Mouse (Mus musculus): ENCODE results near the gene Cpt1b.

The Cpt1b gene

DNA sequence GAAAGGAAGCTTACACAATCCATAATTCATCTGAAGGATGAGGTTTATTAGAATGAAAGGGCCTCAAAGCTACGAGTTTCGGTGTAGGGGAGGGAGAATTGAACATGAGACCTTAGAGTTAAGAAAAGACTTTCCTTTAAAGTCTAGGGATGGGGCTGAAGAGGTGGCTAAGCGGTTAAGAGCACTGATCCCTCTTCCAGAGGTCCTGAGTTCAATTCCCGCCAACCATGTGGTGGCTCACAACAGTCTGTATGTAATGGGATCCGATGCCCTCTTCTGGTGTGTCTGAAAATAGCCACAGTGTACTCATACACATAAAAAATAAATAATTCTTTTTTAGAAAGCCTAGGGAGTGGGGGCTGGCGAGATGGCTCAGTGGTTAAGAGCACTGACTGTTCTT is 4.7 kb upstream of the Cpt1b start:
- Histone ChIP-seq H3K36me3 (ENCODE audit: insufficient read depth, low read length) (peaks cover 22% of the 10 kb centered on the region), H3K27me3 (ENCODE audit: insufficient read depth, low read length) (peaks cover 5% of the 10 kb centered on the region; the same call in 1 of the 2 replicates), H3K9me3 (ENCODE audit: low read length) (no peaks in the 10 kb centered on the region), H3K4me1 (replicated peaks; ENCODE audit: low read depth, low read length) (peaks cover 52% of the 10 kb centered on the region), H3K4me3 (replicated peaks; ENCODE audit: low read length) (peak overlapping the region; percentile 92)
- no peak for TF ChIP-seq POU5F1 (IDR thresholded peaks at IDR 0.05; ENCODE audit: borderline replicate concordance, low read length)
- no peak for TF ChIP-seq NANOG (IDR thresholded peaks at IDR 0.05; ENCODE audit: borderline replicate concordance, low read length)
- no peak for TF ChIP-seq CTCF (conservative IDR thresholded peaks at IDR 0.05; ENCODE audit: low read length)

DNA sequence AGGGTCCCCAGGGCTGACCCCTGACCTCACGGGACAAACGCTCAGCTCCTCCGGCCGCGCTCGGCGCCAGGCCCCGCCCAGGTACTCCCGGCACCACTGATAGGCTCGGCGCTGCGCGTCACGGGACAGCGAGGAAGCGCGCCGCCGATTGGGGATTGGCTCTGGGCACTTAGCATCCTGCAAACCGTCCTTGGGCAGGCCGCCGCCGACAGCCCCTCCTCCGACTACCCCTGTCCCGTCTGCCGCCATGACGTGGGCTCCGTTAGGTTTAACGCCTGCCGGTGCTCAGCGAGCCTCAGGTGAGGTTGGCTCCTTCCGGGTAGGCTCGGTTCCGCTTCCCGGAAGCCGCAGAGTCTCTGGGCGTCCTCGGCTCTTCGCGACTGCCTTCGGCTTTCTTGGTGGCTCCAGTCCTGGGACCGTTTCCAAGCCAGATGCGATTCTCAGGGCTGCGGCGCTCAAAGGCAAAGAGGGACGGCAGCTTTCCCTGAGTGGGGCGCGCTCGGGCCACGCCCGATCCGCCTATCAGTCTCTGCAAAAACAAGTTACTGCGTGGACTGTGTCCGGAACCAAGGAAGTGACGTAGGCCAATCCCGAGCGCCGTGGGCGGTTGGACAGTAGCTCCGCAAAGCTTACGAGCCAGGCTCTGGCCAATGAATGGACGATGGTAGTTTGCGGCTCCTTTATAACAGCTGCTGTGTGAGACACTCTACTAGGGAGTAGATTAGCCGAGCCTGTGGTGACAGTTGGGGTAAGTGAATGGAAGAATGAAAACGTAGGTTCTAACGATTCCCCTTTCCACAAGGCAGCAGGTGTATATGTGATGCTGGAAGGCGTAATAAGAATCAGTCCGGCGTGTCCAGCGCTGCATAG is 3.9 kb upstream of the Cpt1b start, which contains the start of the genes C730034F03Rik, Gm44502 and Chkb:
Gene C730034F03Rik, plus strand, starts transcription at position 238 of the 870 bp plus-strand sequence.
Gene Gm44502, minus strand, starts transcription at position 345 of the 870 bp plus-strand sequence.
Gene Chkb, minus strand, starts transcription at position 557 of the 870 bp plus-strand sequence.
- Histone ChIP-seq H3K36me3 (ENCODE audit: insufficient read depth, low read length) (peaks cover 22% of the 10 kb centered on the region), H3K9me3 (ENCODE audit: low read length) (no peaks in the 10 kb centered on the region), H3K4me1 (replicated peaks; ENCODE audit: low read depth, low read length) (peaks cover 57% of the 10 kb centered on the region), H3K4me3 (replicated peaks; ENCODE audit: low read length) (peak within 1 kb of the TSS; percentile 92), H3K27me3 (ENCODE audit: insufficient read depth, low read length) (peaks cover 5% of the 10 kb centered on the region; the same call in 1 of the 2 replicates)
- no peak for TF ChIP-seq NANOG (IDR thresholded peaks at IDR 0.05; ENCODE audit: borderline replicate concordance, low read length)
- TF ChIP-seq CTCF (conservative IDR thresholded peaks at IDR 0.05; ENCODE audit: low read length): no peak
- no peak for TF ChIP-seq POU5F1 (IDR thresholded peaks at IDR 0.05; ENCODE audit: borderline replicate concordance, low read length)

DNA sequence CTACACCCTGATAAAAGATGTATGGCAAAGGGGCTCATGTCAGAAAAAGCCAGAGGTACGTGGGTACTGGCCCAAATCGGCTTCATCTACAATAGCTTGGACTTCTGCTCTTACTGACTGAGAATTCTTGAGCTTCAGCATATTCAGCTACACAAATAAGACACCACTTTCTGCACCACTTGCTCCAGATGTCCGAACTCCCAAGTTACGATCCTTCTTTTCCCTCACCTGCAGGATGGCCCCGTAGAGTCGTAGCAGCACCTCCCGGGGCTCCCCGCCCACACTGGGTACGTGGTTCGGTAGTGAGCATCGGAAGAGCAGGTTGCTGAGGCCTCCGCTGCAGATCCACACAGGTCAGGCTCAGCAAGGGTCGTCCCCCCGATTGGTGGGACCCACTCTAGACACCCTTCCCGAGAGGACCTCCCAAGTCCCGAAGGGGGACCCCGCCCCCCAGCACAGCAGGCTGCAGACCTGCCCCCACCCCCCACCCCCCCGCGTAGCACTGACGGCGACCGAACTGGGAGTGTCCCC is 3.2 kb upstream of the Cpt1b start:
- H3K27me3 ChIP-seq (ENCODE audit: insufficient read depth, low read length): peaks cover 10% of the 10 kb centered on the region; the same call in 1 of the 2 replicates
- H3K4me1 ChIP-seq (replicated peaks; ENCODE audit: low read depth, low read length): peaks cover 54% of the 10 kb centered on the region
- no peaks in the 10 kb centered on the region for H3K9me3 ChIP-seq (ENCODE audit: low read length)
- peaks cover 22% of the 10 kb centered on the region for H3K36me3 ChIP-seq (ENCODE audit: insufficient read depth, low read length)
- TF ChIP-seq NANOG (IDR thresholded peaks at IDR 0.05; ENCODE audit: borderline replicate concordance, low read length) (no peak), CTCF (conservative IDR thresholded peaks at IDR 0.05; ENCODE audit: low read length) (no peak), POU5F1 (IDR thresholded peaks at IDR 0.05; ENCODE audit: borderline replicate concordance, low read length) (no peak)
- peak overlapping the region; percentile 92 for H3K4me3 ChIP-seq (replicated peaks; ENCODE audit: low read length)

DNA sequence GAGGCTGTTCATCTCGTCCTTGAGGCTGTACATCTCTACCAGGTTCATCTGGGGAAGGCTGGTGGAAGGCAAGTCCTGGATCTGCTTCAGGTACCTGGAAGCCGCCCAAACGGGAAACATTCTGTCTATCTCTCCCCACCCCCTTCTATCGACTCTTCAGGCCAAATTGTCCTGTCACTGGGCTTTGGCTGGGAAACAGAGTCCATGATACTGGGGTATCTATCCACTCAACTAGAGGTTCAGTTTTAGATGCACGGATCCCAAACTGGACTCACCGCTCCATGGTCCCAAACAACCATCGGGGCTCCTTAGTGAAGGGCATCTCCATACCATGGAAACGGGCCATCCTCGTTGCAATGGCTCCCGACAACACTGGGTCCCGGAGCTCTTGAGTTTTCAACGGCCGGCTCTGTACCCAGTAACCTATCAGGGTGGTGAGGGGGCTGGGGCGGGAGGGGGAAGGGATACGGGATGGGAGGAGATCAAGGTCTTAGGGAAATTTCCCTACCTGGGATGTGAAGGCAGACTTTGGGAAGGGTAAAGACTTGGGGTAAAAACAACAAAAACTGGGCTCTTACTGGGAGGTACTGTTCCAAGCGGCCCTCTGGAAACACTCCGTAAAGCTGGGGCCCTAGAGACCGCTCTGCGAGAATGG is 2.6 kb upstream of the Cpt1b start:
- H3K4me3 ChIP-seq (replicated peaks; ENCODE audit: low read length): peak overlapping the region; percentile 92
- H3K4me1 ChIP-seq (replicated peaks; ENCODE audit: low read depth, low read length): peaks cover 52% of the 10 kb centered on the region
- H3K9me3 ChIP-seq (ENCODE audit: low read length): no peaks in the 10 kb centered on the region
- peaks cover 22% of the 10 kb centered on the region for H3K36me3 ChIP-seq (ENCODE audit: insufficient read depth, low read length)
- H3K27me3 ChIP-seq (ENCODE audit: insufficient read depth, low read length): peaks cover 16% of the 10 kb centered on the region; the same call in 1 of the 2 replicates
- TF ChIP-seq NANOG (IDR thresholded peaks at IDR 0.05; ENCODE audit: borderline replicate concordance, low read length) (no peak), CTCF (conservative IDR thresholded peaks at IDR 0.05; ENCODE audit: low read length) (no peak), POU5F1 (IDR thresholded peaks at IDR 0.05; ENCODE audit: borderline replicate concordance, low read length) (no peak)

DNA sequence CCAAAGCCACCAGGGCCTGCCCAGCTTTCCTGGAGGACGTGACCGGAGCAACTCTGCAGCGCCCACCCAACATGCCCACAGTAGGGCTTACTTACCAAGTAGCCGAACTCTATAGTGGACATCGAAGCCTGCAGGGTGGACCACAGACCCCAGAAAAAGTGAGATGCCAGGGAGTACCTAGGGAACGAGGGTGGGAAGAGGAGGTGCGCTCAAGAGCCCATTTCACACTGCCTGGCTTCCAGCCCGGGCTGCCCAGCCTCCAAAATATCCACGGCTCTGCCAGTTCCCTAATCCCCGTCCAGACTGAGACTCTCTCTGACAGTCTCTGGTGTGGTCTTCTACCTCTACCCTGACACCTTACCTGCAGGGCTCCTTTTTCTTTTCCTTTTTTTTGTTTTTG is 1.1 kb upstream of the Cpt1b start:
- TF ChIP-seq POU5F1 (IDR thresholded peaks at IDR 0.05; ENCODE audit: borderline replicate concordance, low read length) (no peak), NANOG (IDR thresholded peaks at IDR 0.05; ENCODE audit: borderline replicate concordance, low read length) (no peak), CTCF (conservative IDR thresholded peaks at IDR 0.05; ENCODE audit: low read length) (no peak)
- Histone ChIP-seq H3K4me3 (replicated peaks; ENCODE audit: low read length) (peak overlapping the region; percentile 17; the same call in 1 of the 2 replicates), H3K36me3 (ENCODE audit: insufficient read depth, low read length) (peaks cover 22% of the 10 kb centered on the region), H3K27me3 (ENCODE audit: insufficient read depth, low read length) (peaks cover 18% of the 10 kb centered on the region; the same call in 1 of the 2 replicates), H3K9me3 (ENCODE audit: low read length) (no peaks in the 10 kb centered on the region), H3K4me1 (replicated peaks; ENCODE audit: low read depth, low read length) (peaks cover 52% of the 10 kb centered on the region)

DNA sequence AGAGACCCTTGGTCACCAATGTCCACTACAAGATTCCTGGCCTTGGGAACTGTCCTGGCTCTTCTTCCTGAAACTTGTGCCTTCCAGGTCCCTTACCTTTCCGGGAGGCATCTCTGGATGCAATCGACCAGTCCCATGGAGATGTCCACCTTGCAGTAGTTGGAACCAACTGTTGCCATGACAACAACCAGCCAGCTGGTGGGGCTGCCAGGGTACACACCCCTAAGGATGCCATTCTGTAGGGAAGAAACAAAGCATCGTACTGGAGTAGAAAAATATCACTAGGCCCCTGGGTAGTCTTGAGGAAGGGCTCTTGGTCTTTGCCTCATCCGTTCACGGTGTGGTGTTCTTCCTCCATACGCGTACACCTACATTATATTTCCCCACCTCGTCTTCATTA is 1.0 kb downstream of the Cpt1b start:
- Histone ChIP-seq H3K4me3 (replicated peaks; ENCODE audit: low read length) (peak overlapping the region; percentile 37; the same call in 1 of the 2 replicates), H3K4me1 (replicated peaks; ENCODE audit: low read depth, low read length) (peaks cover 44% of the 10 kb centered on the region), H3K9me3 (ENCODE audit: low read length) (no peaks in the 10 kb centered on the region), H3K36me3 (ENCODE audit: insufficient read depth, low read length) (peaks cover 22% of the 10 kb centered on the region), H3K27me3 (ENCODE audit: insufficient read depth, low read length) (peaks cover 18% of the 10 kb centered on the region; the same call in 1 of the 2 replicates)
- TF ChIP-seq NANOG (IDR thresholded peaks at IDR 0.05; ENCODE audit: borderline replicate concordance, low read length) (no peak), CTCF (conservative IDR thresholded peaks at IDR 0.05; ENCODE audit: low read length) (no peak), POU5F1 (IDR thresholded peaks at IDR 0.05; ENCODE audit: borderline replicate concordance, low read length) (no peak)

DNA sequence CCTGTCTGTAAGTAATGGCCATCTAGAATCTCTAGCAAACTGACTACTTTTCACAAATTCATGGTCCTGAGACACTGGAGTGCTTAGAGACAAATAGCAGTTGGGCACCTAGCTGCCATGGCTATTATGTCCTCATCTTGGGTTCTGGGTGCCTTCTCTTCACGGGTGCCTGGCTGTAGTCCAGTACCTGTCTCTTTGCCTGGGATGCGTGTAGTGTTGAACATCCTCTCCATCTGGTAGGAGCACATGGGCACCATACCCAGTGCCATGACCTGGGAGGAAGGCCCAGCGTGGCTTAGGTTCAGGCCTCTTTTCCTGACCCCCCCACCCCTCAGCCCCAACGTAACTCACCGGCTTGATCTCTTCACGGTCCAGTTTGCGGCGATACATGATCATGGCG is 3.7 kb downstream of the Cpt1b start:
- Histone ChIP-seq H3K4me1 (replicated peaks; ENCODE audit: low read depth, low read length) (peaks cover 45% of the 10 kb centered on the region), H3K27me3 (ENCODE audit: insufficient read depth, low read length) (peaks cover 19% of the 10 kb centered on the region), H3K4me3 (replicated peaks; ENCODE audit: low read length) (no peak overlapping the region), H3K36me3 (ENCODE audit: insufficient read depth, low read length) (peaks cover 9% of the 10 kb centered on the region), H3K9me3 (ENCODE audit: low read length) (no peaks in the 10 kb centered on the region)
- TF ChIP-seq NANOG (IDR thresholded peaks at IDR 0.05; ENCODE audit: borderline replicate concordance, low read length) (no peak), POU5F1 (IDR thresholded peaks at IDR 0.05; ENCODE audit: borderline replicate concordance, low read length) (no peak), CTCF (conservative IDR thresholded peaks at IDR 0.05; ENCODE audit: low read length) (no peak)

DNA sequence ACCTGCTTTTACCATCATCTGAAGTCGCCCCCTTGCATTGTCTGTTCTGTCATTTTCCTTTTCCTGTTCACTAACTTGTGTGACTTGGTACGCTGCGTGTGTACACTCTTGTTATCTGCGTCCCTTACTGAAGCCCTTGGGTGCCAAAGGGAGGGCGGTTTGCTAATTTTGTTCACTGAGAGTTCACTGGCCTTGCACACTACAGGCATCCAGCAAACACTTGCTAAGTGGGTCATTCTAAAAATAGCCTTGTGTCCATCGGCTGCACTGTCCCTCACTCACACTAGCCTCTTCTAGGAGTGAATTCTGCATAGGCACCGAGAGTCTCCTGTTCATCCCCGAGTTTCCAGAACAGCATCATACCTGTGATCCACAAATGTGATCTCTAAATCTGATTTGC is 10.4 kb downstream of the Cpt1b start:
- peaks cover 10% of the 10 kb centered on the region for H3K27me3 ChIP-seq (ENCODE audit: insufficient read depth, low read length)
- H3K36me3 ChIP-seq (ENCODE audit: insufficient read depth, low read length): no peaks in the 10 kb centered on the region
- H3K4me1 ChIP-seq (replicated peaks; ENCODE audit: low read depth, low read length): peaks cover 32% of the 10 kb centered on the region
- no peak overlapping the region for H3K4me3 ChIP-seq (replicated peaks; ENCODE audit: low read length)
- H3K9me3 ChIP-seq (ENCODE audit: low read length): no peaks in the 10 kb centered on the region
- no peak for TF ChIP-seq CTCF (conservative IDR thresholded peaks at IDR 0.05; ENCODE audit: low read length)
- TF ChIP-seq POU5F1 (IDR thresholded peaks at IDR 0.05; ENCODE audit: borderline replicate concordance, low read length): no peak
- no peak for TF ChIP-seq NANOG (IDR thresholded peaks at IDR 0.05; ENCODE audit: borderline replicate concordance, low read length)

Data from E14TG2a.4 (cell line).